ENCODE assay signal across 8 mouse cellular contexts in genomic region chr6:99600168-99600793, GRCm38 (mm10).
DNase-seq lines count a peak whose midpoint lies in the region; ATAC-seq lines count a peak whose summit lies in the region.

No protein-coding gene starts in this region.

- no peaks in the 10 kb centered on the region for H3K27me3 ChIP-seq in embryonic facial prominence, embryonic 15.5 days
- peaks cover 14% of the 10 kb centered on the region for H3K27me3 ChIP-seq in hindbrain, embryonic 12.5 days
- peaks cover 4% of the 10 kb centered on the region; the same call in 1 of the 2 replicates for H3K27me3 ChIP-seq in neural tube, embryonic 13.5 days

- no peaks in the 10 kb centered on the region for H3K36me3 ChIP-seq in embryonic facial prominence, embryonic 15.5 days
- no peaks in the 10 kb centered on the region for H3K36me3 ChIP-seq in hindbrain, embryonic 12.5 days
- H3K36me3 ChIP-seq in neural tube, embryonic 13.5 days = no peaks in the 10 kb centered on the region

- no peak for ATAC-seq in embryonic facial prominence, embryonic 15.5 days (ENCODE audit: insufficient number of reproducible peaks, low FRiP score, low TSS enrichment, low read depth)
- peak; percentile 62; the same call in 1 of the 2 replicates for ATAC-seq in hindbrain, embryonic 12.5 days (ENCODE audit: low FRiP score)
- no peak for ATAC-seq in neural tube, embryonic 13.5 days (ENCODE audit: low read depth)

- intact Hi-C loops in left cerebral cortex, postnatal 36 days (cut with DNase I) = loop anchor here (2.0 to 5.0 kb wide), 2 partner anchors 78 to 1495 kb away; partner anchors contain the start of gene Foxp1

- H3K4me3 ChIP-seq in embryonic facial prominence, embryonic 15.5 days (replicated peaks) = no peak overlapping the region
- H3K4me3 ChIP-seq in hindbrain, embryonic 12.5 days = no peak overlapping the region
- no peak overlapping the region for H3K4me3 ChIP-seq in neural tube, embryonic 13.5 days

- no peak overlapping the region for H3K9ac ChIP-seq in embryonic facial prominence, embryonic 15.5 days
- no peak overlapping the region for H3K9ac ChIP-seq in hindbrain, embryonic 12.5 days
- H3K9ac ChIP-seq in neural tube, embryonic 13.5 days = no peak overlapping the region

- 0 out of 2 replicates have a peak overlapping the region, but pooled peaks have one; percentile 0 for H3K27ac ChIP-seq in embryonic facial prominence, embryonic 15.5 days (replicated peaks)
- no peak overlapping the region for H3K27ac ChIP-seq in hindbrain, embryonic 12.5 days
- H3K27ac ChIP-seq in neural tube, embryonic 13.5 days (replicated peaks) = no peak overlapping the region

- no peaks in the 10 kb centered on the region for H3K9me3 ChIP-seq in embryonic facial prominence, embryonic 15.5 days (replicated peaks)
- H3K9me3 ChIP-seq in hindbrain, embryonic 12.5 days (replicated peaks) = no peaks in the 10 kb centered on the region
- no peaks in the 10 kb centered on the region for H3K9me3 ChIP-seq in neural tube, embryonic 13.5 days

- peak overlapping the region; percentile 33; the same call in 1 of the 2 replicates for H3K4me2 ChIP-seq in embryonic facial prominence, embryonic 15.5 days (replicated peaks)
- peak overlapping the region; percentile 34; the same call in 1 of the 2 replicates for H3K4me2 ChIP-seq in hindbrain, embryonic 12.5 days (replicated peaks)
- peak overlapping the region; percentile 35 for H3K4me2 ChIP-seq in neural tube, embryonic 13.5 days

- DNase-seq in right cerebral cortex, adult 18-20 months = peak; percentile 56
- DNase-seq in right cerebral cortex, adult 2 months (ENCODE audit: low spot score in 2 of 2) = no peak
- DNase-seq in brain, adult 2 months (ENCODE audit: low read depth, low spot score) = peak; percentile 81
- peak; percentile 42 to 56 for DNase-seq in left cerebral cortex, postnatal 36 days (ENCODE audit: low spot score in 2 of 2)
- DNase-seq in ovary, postnatal 14 days (ENCODE audit: low spot score) = no peak

- WGBS in embryonic facial prominence, embryonic 15.5 days = 23% methylated on average over 10 of the region's 10 CpGs
- WGBS in hindbrain, embryonic 12.5 days = 32% methylated on average over 10 of the region's 10 CpGs
- 30% methylated on average over 10 of the region's 10 CpGs for WGBS in neural tube, embryonic 13.5 days

- peaks cover 24% of the 10 kb centered on the region for H3K4me1 ChIP-seq in embryonic facial prominence, embryonic 15.5 days
- peaks cover 10% of the 10 kb centered on the region for H3K4me1 ChIP-seq in hindbrain, embryonic 12.5 days
- H3K4me1 ChIP-seq in neural tube, embryonic 13.5 days (replicated peaks) = peaks cover 12% of the 10 kb centered on the region

Comparison
In these comparisons a context has a peak if more than half of its experiments do, and no peak if none do; other contexts are left out.
1. DNase-seq: peak in right cerebral cortex, adult 18-20 months (single experiment), brain, adult 2 months (single experiment) and left cerebral cortex, postnatal 36 days (2 of 2); none in right cerebral cortex, adult 2 months (0 of 2) and ovary, postnatal 14 days (single experiment).
2. Peak in every context shown above with its lines, with median percentiles within 50 percentile points of each other: H3K4me2 ChIP-seq.